Mouse (Mus musculus): ENCODE data around the gene Mup19. TPM values are rescaled to one million over a fixed set of nuclear protein-coding genes. Genes with fewer than 3 reads are reported as not detected.
"Not testable (repeated sequence)": the region's sequence is repeated elsewhere in the genome, so short reads cannot be mapped to it uniquely, and the experiment has no call there.

Mup19 gene
- total RNA-seq (2021) = under 1 TPM in 1 of 2 experiments, not detected in 1; 0.83 TPM
- long read RNA-seq, experiment 1 = 0 reads
- long read RNA-seq, experiment 2, partial matches to known transcripts = 1 of 5 reads
- long read RNA-seq, experiment 2, other reads (novel, unspliced or antisense) = 0 of 5 reads

DNA sequence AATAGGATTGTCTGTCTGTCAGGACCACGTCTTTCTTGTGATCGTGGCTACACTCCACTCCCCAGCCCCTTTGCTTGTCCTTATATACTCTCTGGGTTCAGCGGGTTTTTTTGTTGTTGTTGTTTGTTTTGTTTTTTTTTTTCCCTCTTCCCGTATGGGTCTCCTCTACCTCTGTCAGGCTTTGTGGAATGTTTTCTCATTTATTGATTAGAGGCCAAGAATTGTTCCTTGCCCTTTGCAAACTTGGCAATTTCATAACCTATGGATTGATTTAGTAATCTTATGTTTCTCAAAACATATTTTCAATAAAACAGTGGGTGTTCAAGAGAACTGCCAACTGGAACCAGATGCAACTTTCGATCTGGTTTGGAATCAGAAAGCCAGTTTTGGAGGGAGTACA lies at the start of gene Mup19:
Gene Mup19, minus strand, starts transcription at position 101 of the 400 bp plus-strand sequence.
- not testable (repeated sequence) for DNase-seq (ENCODE audit: low spot score in 2 of 2)

DNA sequence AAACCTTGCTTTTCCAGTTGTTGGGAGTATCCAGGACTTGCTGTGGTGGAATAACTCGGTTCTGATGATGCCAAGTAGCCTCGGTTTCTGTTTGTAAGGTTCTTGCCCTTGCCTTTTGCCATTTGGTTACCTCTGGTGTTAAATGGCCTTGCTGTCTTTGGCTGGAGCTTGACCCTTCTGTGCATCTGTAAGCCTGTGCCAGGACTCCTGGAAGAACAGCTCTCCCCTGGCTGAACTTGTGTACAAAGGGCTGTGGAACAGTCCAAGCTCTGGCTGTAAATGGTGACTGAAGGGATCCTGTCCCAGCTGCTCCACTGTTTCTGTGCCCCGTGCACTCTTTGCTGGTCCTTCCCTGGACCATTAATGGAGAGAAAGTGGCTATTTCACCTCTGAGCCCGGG lies 47.1 kb upstream of the Mup19 start:
- DNase-seq (ENCODE audit: low spot score in 2 of 2) = no peak

DNA sequence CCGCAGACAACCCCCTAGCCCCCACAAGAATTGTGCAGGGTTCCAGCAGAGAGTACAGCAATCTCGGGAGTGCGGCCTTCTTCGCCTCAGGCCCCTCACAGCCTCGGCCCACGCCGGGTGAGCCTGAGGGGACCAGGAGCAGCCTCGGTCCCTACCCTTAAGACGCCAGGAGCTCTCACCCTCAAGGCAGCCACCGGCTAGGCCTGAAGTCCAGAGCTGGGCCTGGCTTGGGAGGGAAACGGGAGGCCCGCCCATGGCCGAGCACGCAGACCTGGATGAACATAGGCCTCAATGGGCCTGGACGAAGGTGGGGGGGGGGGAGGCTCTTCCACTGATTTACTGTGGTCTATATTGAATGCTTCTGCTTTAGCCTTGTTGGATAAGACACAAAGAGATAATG lies 41.1 kb upstream of the Mup19 start:
- DNase-seq (ENCODE audit: low spot score in 2 of 2) = no peak

DNA sequence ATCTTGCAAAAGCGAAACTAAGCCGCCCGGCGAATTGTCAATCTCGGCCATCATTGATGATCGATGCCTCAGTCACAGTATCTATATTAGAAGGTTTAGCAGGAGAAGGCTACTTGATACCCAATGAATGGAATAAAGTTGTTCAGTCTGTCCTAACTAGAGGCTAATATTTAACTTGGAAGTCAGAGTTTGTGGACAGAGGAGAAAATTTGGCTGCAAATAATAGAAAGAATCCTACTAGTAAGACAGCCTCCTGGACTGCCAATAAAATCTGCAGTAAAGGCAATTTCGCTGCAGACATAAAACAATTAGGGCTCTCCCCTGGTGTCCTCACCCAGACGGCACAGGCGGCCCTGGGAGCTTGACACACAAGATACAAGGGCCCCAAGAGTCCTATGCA lies 40.5 kb upstream of the Mup19 start:
- not testable (repeated sequence) for DNase-seq (ENCODE audit: low spot score in 2 of 2)

DNA sequence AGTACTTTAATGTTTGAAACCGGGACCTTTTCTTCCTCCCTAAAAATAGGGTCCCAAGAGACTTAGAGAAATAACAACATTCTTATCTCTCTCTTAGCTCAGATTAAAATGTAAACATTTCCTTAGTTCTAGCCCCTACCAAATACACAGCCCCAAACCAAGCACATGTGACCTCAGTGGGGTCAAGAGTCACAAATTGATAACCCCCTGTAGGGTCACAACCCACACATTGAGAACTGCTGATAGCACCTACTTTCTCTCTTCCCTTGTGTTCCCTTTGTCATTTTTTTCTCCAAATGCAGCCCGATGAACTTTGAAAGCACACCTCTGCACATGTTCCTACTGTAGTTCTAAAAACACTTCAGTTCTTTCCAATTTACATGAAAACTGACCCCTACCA lies 33.5 kb upstream of the Mup19 start:
- DNase-seq (ENCODE audit: low spot score in 2 of 2) = no peak

DNA sequence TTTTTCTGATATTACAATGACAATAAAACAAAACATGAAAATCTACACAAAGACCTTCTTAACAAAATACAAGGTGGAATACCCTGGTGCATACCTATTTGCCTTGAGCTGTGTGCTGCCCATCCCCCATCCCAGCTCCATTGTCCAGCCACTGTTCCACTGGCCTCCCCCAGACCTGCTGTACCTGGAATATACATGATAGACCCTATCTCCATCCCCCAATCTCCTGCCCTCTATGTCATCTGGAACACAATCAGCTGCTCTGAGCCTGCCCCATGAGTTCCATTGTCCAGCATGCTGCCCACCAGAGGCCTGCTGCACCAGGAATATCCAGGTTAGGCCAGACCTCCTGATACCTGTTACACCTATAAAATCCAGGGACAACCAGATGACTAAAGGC lies 31.4 kb upstream of the Mup19 start:
- DNase-seq (ENCODE audit: low spot score in 2 of 2) = no peak

DNA sequence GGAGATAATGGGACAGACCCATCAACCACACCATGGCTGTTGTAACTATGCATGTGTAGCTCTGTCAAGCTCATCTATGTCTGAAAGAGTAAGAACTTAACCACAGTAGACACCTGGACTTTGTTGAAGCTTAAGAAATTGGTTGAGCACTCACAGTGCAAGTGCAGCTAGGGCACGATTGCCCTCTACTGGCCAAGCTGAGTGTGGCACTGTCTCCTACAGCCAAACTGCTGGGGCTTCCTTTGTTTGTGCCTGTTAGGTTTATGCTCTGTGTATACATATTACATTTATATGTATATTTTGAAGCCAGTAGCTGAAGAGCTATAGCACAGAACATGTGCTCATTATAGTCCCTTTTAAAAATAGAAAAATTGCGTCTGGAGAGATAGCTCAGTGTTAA lies 29.1 kb upstream of the Mup19 start:
- peak; percentile 36 to 44 for DNase-seq (ENCODE audit: low spot score in 2 of 2)

DNA sequence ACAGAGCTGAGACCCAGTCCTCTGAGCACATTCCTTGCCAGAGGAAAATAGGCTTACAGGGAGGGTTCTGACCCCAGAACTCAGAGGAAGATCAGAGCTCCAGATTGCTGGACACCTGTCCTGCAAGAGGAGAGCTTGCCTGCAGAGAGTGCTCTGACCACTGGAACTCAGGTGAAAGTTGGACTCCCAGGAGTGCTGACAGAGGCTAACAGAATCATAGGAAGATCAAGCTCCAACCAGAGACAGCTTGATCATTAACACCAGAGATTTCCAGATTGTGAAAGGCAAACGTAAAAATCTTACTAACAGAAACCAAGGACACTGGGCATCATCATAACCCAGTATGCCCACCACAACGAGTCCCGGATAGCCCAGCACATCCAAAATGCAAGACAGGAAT lies 26.9 kb upstream of the Mup19 start:
- not testable (repeated sequence) for DNase-seq (ENCODE audit: low spot score in 2 of 2)

DNA sequence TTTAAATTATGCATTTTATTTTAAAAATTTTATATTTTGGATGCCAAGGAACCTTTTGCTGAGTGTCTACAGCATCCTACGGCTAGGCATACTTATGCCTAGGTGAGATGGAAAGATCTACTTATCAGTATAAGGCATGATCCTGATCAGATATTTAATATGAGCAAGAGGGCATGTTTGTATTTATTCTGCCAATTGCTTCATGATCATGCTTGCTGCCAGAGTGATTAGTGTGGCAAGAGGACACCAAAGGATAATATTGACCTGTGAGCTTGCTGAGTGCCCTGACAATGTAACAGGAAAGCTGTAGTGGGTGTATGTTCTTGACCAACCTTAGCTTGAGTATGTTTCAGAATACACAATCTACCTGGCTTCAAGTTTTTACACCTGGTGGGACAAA lies 7.6 kb upstream of the Mup19 start:
- DNase-seq (ENCODE audit: low spot score in 2 of 2) = not testable (repeated sequence)

DNA sequence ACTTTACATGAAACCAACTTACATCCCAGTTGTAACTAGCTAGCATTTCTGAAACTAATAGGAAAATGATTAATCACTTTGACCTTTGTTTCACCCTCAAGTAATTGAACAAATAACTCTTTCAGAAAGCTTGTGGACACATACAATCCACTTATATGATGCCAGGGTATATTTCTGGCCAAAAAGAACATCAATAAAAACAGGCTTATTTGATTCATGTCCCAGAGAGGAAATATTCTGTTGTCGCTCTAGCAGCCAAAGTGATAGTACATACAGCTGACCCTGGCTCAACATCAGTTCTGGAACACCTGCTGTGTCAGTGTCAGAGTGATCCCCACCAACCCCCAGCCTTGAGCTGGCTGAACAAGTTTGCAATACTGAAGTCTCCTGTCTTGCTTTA lies 2.2 kb upstream of the Mup19 start:
- not testable (repeated sequence) for DNase-seq (ENCODE audit: low spot score in 2 of 2)

Other genes with a start within 250 kb of the Mup19 start
- gene Mup17, start 186.4 kb downstream of the Mup19 start, total RNA-seq (2021) = under 1 TPM in 1 of 2 experiments, not detected in 1; 0.86 TPM
- under 1 TPM in 1 of 2 experiments, not detected in 1; 0.46 TPM for gene Mup18, start 108.1 kb downstream of the Mup19 start, total RNA-seq (2021)
- gene Mup5, start 53.0 kb upstream of the Mup19 start, total RNA-seq (2021) = not detected